24 mouse cellular contexts compared by ENCODE assay signal in genomic region chr5:42036388-42037082, GRCm38 (mm10). TPM values are rescaled to one million over a fixed set of nuclear protein-coding genes. Genes with fewer than 3 reads are reported as not detected.
DNase-seq lines count a peak whose midpoint lies in the region; ATAC-seq and TF ChIP-seq lines count a peak whose summit lies in the region.
"Had no signal": no experiment of that assay in that cellular context is flagged by ENCODE, and none has a peak within 500 bp of the region (broad histone marks: within the 10 kb centered on the region; RNA-seq: fewer than 3 reads in every experiment).

No protein-coding gene starts in this region.

- H3K9ac ChIP-seq in forebrain, embryonic 11.5 days (ENCODE audit: low read length), result no peak overlapping the region
- no peak overlapping the region for H3K9ac ChIP-seq in forebrain, embryonic 15.5 days (replicated peaks)
- no peak overlapping the region for H3K9ac ChIP-seq in midbrain, embryonic 13.5 days (replicated peaks)
- no peak overlapping the region for H3K9ac ChIP-seq in kidney, embryonic 15.5 days
- H3K9ac ChIP-seq: embryonic facial prominence, embryonic 13.5 days; liver, embryonic 12.5 days; lung, embryonic 15.5 days; neural tube, embryonic 13.5 days had no signal

- no peak overlapping the region for H3K4me3 ChIP-seq in forebrain, embryonic 11.5 days (ENCODE audit: low read depth, low read length)
- no peak overlapping the region for H3K4me3 ChIP-seq in forebrain, embryonic 15.5 days
- no peak overlapping the region for H3K4me3 ChIP-seq in layer of hippocampus, adult 2 months
- no peak overlapping the region for H3K4me3 ChIP-seq in midbrain, embryonic 13.5 days (replicated peaks)
- H3K4me3 ChIP-seq in kidney, embryonic 15.5 days (replicated peaks), result no peak overlapping the region
- H3K4me3 ChIP-seq: embryonic facial prominence, embryonic 13.5 days; limb, embryonic 10.5 days; liver, embryonic 12.5 days; lung, embryonic 15.5 days; neural tube, embryonic 13.5 days had no signal

- no peaks in the 10 kb centered on the region for H3K9me3 ChIP-seq in forebrain, embryonic 11.5 days (ENCODE audit: control insufficient read depth, low read length)
- no peaks in the 10 kb centered on the region for H3K9me3 ChIP-seq in forebrain, embryonic 15.5 days
- no peaks in the 10 kb centered on the region for H3K9me3 ChIP-seq in midbrain, embryonic 13.5 days
- H3K9me3 ChIP-seq in kidney, embryonic 15.5 days (replicated peaks), result no peaks in the 10 kb centered on the region
- H3K9me3 ChIP-seq: embryonic facial prominence, embryonic 13.5 days; G1E; limb, embryonic 10.5 days; liver, embryonic 12.5 days; lung, embryonic 15.5 days; neural tube, embryonic 13.5 days had no signal

- H3K4me2 ChIP-seq in forebrain, embryonic 11.5 days (ENCODE audit: low read depth, low read length, severe bottlenecking), result no peak overlapping the region
- H3K4me2 ChIP-seq in forebrain, embryonic 15.5 days (replicated peaks), result no peak overlapping the region
- no peak overlapping the region for H3K4me2 ChIP-seq in midbrain, embryonic 13.5 days (replicated peaks)
- H3K4me2 ChIP-seq in kidney, embryonic 15.5 days, result no peak overlapping the region
- H3K4me2 ChIP-seq: embryonic facial prominence, embryonic 13.5 days; liver, embryonic 12.5 days; lung, embryonic 15.5 days; neural tube, embryonic 13.5 days had no signal

- ATAC-seq in forebrain, embryonic 11.5 days (replicated peaks; ENCODE audit: low FRiP score), result no peak
- ATAC-seq in forebrain, embryonic 15.5 days (replicated peaks), result no peak
- peak; percentile 82 for ATAC-seq in midbrain, embryonic 13.5 days
- no peak for ATAC-seq in kidney, embryonic 15.5 days (replicated peaks; ENCODE audit: low FRiP score)
- ATAC-seq: liver, embryonic 12.5 days had no signal

- H3K27ac ChIP-seq in forebrain, embryonic 11.5 days (ENCODE audit: low read depth, low read length), result no peak overlapping the region
- H3K27ac ChIP-seq in forebrain, embryonic 15.5 days (replicated peaks), result no peak overlapping the region
- H3K27ac ChIP-seq in layer of hippocampus, adult 2 months, result 0 out of 2 replicates have a peak overlapping the region, but pooled peaks have one; percentile 14
- H3K27ac ChIP-seq in midbrain, embryonic 13.5 days, result peak overlapping the region; percentile 60
- no peak overlapping the region for H3K27ac ChIP-seq in kidney, embryonic 15.5 days
- H3K27ac ChIP-seq: embryonic facial prominence, embryonic 13.5 days; kidney, postnatal 0 days; limb, embryonic 10.5 days; liver, embryonic 12.5 days; lung, embryonic 15.5 days; neural tube, embryonic 13.5 days had no signal

- TF ChIP-seq CTCF in layer of hippocampus, adult 2 months (conservative IDR thresholded peaks at IDR 0.05), result peak; percentile 53

- H3K4me1 ChIP-seq in forebrain, embryonic 11.5 days (replicated peaks; ENCODE audit: control insufficient read depth, insufficient read depth, low read length), result no peaks in the 10 kb centered on the region
- no peaks in the 10 kb centered on the region for H3K4me1 ChIP-seq in forebrain, embryonic 15.5 days
- peaks cover 9% of the 10 kb centered on the region; the same call in 1 of the 2 replicates for H3K4me1 ChIP-seq in midbrain, embryonic 13.5 days (replicated peaks)
- no peaks in the 10 kb centered on the region for H3K4me1 ChIP-seq in kidney, embryonic 15.5 days
- H3K4me1 ChIP-seq: embryonic facial prominence, embryonic 13.5 days; limb, embryonic 10.5 days; liver, embryonic 12.5 days; lung, embryonic 15.5 days; neural tube, embryonic 13.5 days had no signal

- H3K36me3 ChIP-seq in forebrain, embryonic 11.5 days (ENCODE audit: control insufficient read depth, insufficient read depth, low read length), result no peaks in the 10 kb centered on the region
- H3K36me3 ChIP-seq in forebrain, embryonic 15.5 days, result no peaks in the 10 kb centered on the region
- no peaks in the 10 kb centered on the region for H3K36me3 ChIP-seq in midbrain, embryonic 13.5 days
- no peaks in the 10 kb centered on the region for H3K36me3 ChIP-seq in kidney, embryonic 15.5 days
- H3K36me3 ChIP-seq: embryonic facial prominence, embryonic 13.5 days; G1E; limb, embryonic 10.5 days; liver, embryonic 12.5 days; lung, embryonic 15.5 days; neural tube, embryonic 13.5 days had no signal

- 51% methylated on average over 15 of the region's 15 CpGs for WGBS in forebrain, embryonic 11.5 days
- WGBS in forebrain, embryonic 15.5 days, result 54% methylated on average over 15 of the region's 15 CpGs
- 43% methylated on average over 15 of the region's 15 CpGs for WGBS in midbrain, embryonic 13.5 days
- WGBS in kidney, embryonic 15.5 days, result 73% methylated on average over 15 of the region's 15 CpGs

- H3K27me3 ChIP-seq in forebrain, embryonic 11.5 days (ENCODE audit: control insufficient read depth, insufficient read depth, low read length), result no peaks in the 10 kb centered on the region
- H3K27me3 ChIP-seq in forebrain, embryonic 15.5 days, result no peaks in the 10 kb centered on the region
- no peaks in the 10 kb centered on the region for H3K27me3 ChIP-seq in midbrain, embryonic 13.5 days
- H3K27me3 ChIP-seq in kidney, embryonic 15.5 days, result no peaks in the 10 kb centered on the region
- H3K27me3 ChIP-seq: embryonic facial prominence, embryonic 13.5 days; liver, embryonic 12.5 days; lung, embryonic 15.5 days; neural tube, embryonic 13.5 days had no signal

- DNase-seq in forebrain, embryonic 11.5 days (ENCODE audit: low spot score), result peak; percentile 47
- no peak for DNase-seq in layer of hippocampus, adult 2 months (ENCODE audit: low spot score in 2 of 2)
- no peak for DNase-seq in layer of hippocampus, adult 11-12 months (ENCODE audit: low spot score)
- DNase-seq in ZHBTc4 (ENCODE audit: low read depth, low spot score), result peak; percentile 28
- no peak for DNase-seq in kidney, adult 11 months
- DNase-seq: adrenal gland, postnatal 10 days; B cell, adult 2 months; cerebellum, adult 9-11 months; gastrocnemius, postnatal 14 days; thymus, adult 2 months had no signal

RNA-seq across cellular contexts. Expression of gene Gm16223, which starts 31.2 kb away (rescaled TPM):
- polyA plus RNA-seq in forebrain, embryonic 11.5 days (2014; fragmentation: Nextera tagmentation; extraction: Ambion mirVana), result not detected in 2 replicates
- not detected in 2 replicates for polyA plus RNA-seq in forebrain, embryonic 15.5 days (2015; fragmentation: Nextera tagmentation; extraction: Ambion mirVana)
- under 1 TPM in 1 of 2 experiments, not detected in 1; 0.12 TPM for total RNA-seq in layer of hippocampus, adult 2 months (2021)
- polyA plus RNA-seq in midbrain, embryonic 13.5 days (2015; fragmentation: Nextera tagmentation; extraction: Ambion mirVana), result not detected in 2 replicates
- not detected in 2 replicates for polyA plus RNA-seq in kidney, embryonic 15.5 days (2015; fragmentation: Nextera tagmentation; extraction: Ambion mirVana)
- total RNA-seq: gastrocnemius, postnatal 14 days; megakaryocyte-erythroid progenitor cell, adult 5-6 weeks had no signal
- polyA plus RNA-seq: embryonic facial prominence, embryonic 13.5 days; G1E; heart, postnatal 0 days; intestine, embryonic 14.5 days; kidney, postnatal 0 days; limb, embryonic 10.5 days; liver, embryonic 12.5 days; lung, embryonic 15.5 days; neural tube, embryonic 13.5 days; stomach, embryonic 14.5 days; thymus, adult 2 months had no signal

Comparison
In these comparisons a context has a peak if more than half of its experiments do, and no peak if none do; other contexts are left out.
1. DNase-seq: peak in forebrain, embryonic 11.5 days (single experiment) and ZHBTc4 (single experiment); none in layer of hippocampus, adult 2 months (0 of 2), layer of hippocampus, adult 11-12 months (single experiment) and kidney, adult 11 months (single experiment).
2. H3K27ac ChIP-seq: peak in layer of hippocampus, adult 2 months (single experiment) and midbrain, embryonic 13.5 days (single experiment); none in forebrain, embryonic 11.5 days (single experiment), forebrain, embryonic 15.5 days (single experiment) and kidney, embryonic 15.5 days (single experiment).